12 mouse cellular contexts compared by ENCODE assay signal in the genomic region with DNA sequence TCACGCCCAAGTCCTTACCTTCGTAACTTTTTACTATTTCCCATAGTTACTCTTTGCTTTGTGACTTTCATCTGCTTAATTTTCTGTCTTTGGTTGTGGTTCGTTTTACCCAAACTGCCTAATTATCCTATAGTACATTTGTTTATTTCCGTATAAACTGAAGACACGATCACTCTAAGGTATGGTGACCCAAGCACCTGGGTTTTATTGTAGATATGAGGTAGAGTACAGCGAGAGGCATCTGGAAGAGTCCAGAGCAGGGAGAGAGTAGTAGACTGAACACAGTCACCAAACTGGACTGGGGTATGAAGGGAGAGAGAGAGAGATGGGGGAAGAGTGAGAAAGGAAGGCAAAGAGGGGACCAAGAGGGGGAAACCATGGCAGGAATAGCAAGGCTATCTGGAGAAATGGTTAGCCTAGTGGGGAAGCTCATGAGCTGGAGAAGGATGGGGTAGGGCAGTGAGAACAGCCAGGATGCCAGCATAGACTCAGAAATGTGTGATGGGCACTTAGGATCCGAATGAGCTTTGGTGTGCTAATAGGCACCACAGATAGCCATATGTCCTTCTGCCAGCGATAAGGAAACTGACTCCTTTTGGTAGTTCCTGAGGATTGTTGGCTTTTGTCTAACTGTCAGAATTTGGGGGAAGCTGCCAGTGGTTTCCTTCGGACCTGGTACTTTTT.
DNase-seq lines count a peak whose midpoint lies in the region; ATAC-seq lines count a peak whose summit lies in the region.
"Had no signal": no experiment of that assay in that cellular context is flagged by ENCODE, and none has a peak within 500 bp of the region (broad histone marks: within the 10 kb centered on the region; RNA-seq: fewer than 3 reads in every experiment).

No protein-coding gene starts in this region.

- no peak for DNase-seq in embryonic facial prominence, embryonic 10.5 days (ENCODE audit: low spot score)
- no peak for DNase-seq in forebrain, embryonic 11.5 days (ENCODE audit: low spot score)
- no peak for DNase-seq in hindbrain, embryonic 14.5 days (ENCODE audit: low spot score)
- DNase-seq in midbrain, embryonic 14.5 days = no peak
- no peak for DNase-seq in embryo, embryonic 10 days (ENCODE audit: low spot score)
- DNase-seq in right cerebral cortex, postnatal 25 days = no peak
- no peak for DNase-seq in layer of hippocampus, postnatal 10 days (ENCODE audit: low spot score in 2 of 2)
- DNase-seq: liver, postnatal 0 days had no signal

- H3K9ac ChIP-seq in forebrain, embryonic 11.5 days (ENCODE audit: low read length) = no peak overlapping the region
- no peak overlapping the region for H3K9ac ChIP-seq in hindbrain, embryonic 14.5 days
- H3K9ac ChIP-seq in midbrain, embryonic 14.5 days (replicated peaks; ENCODE audit: low read length) = no peak overlapping the region
- H3K9ac ChIP-seq: heart, embryonic 12.5 days; kidney, embryonic 15.5 days; liver, postnatal 0 days; stomach, embryonic 15.5 days had no signal

- no peak overlapping the region; the same call in 1 of the 2 replicates for H3K4me3 ChIP-seq in embryonic facial prominence, embryonic 10.5 days
- H3K4me3 ChIP-seq in forebrain, embryonic 11.5 days (ENCODE audit: low read depth, low read length) = no peak overlapping the region
- H3K4me3 ChIP-seq in hindbrain, embryonic 14.5 days (replicated peaks; ENCODE audit: low read length) = no peak overlapping the region
- H3K4me3 ChIP-seq in midbrain, embryonic 14.5 days (replicated peaks; ENCODE audit: low read depth, low read length) = peak overlapping the region; percentile 22; the same call in 1 of the 2 replicates
- H3K4me3 ChIP-seq: erythroblast, embryonic 14.5 days; heart, embryonic 12.5 days; kidney, embryonic 15.5 days; stomach, embryonic 15.5 days had no signal

- H3K27me3 ChIP-seq in embryonic facial prominence, embryonic 10.5 days (replicated peaks; ENCODE audit: low read depth, poor library complexity, severe bottlenecking) = no peaks in the 10 kb centered on the region
- no peaks in the 10 kb centered on the region for H3K27me3 ChIP-seq in forebrain, embryonic 11.5 days (ENCODE audit: control insufficient read depth, insufficient read depth, low read length)
- no peaks in the 10 kb centered on the region for H3K27me3 ChIP-seq in hindbrain, embryonic 14.5 days (ENCODE audit: control insufficient read depth, insufficient read depth, low read length)
- no peaks in the 10 kb centered on the region for H3K27me3 ChIP-seq in midbrain, embryonic 14.5 days (ENCODE audit: control insufficient read depth, insufficient read depth, low read length)
- H3K27me3 ChIP-seq: heart, embryonic 12.5 days; kidney, embryonic 15.5 days; stomach, embryonic 15.5 days had no signal

- peak overlapping the region; percentile 40; the same call in 1 of the 2 replicates for H3K4me2 ChIP-seq in forebrain, embryonic 11.5 days (ENCODE audit: low read depth, low read length, severe bottlenecking)
- peak overlapping the region; percentile 36 for H3K4me2 ChIP-seq in hindbrain, embryonic 14.5 days (replicated peaks)
- H3K4me2 ChIP-seq in midbrain, embryonic 14.5 days (ENCODE audit: low read length) = peak overlapping the region; percentile 52
- H3K4me2 ChIP-seq: heart, embryonic 12.5 days; kidney, embryonic 15.5 days; stomach, embryonic 15.5 days had no signal

- H3K36me3 ChIP-seq in embryonic facial prominence, embryonic 10.5 days (replicated peaks) = no peaks in the 10 kb centered on the region
- no peaks in the 10 kb centered on the region for H3K36me3 ChIP-seq in forebrain, embryonic 11.5 days (ENCODE audit: control insufficient read depth, insufficient read depth, low read length)
- H3K36me3 ChIP-seq in hindbrain, embryonic 14.5 days (replicated peaks; ENCODE audit: control insufficient read depth, insufficient read depth) = no peaks in the 10 kb centered on the region
- H3K36me3 ChIP-seq in midbrain, embryonic 14.5 days (ENCODE audit: control insufficient read depth, insufficient read depth, low read length) = no peaks in the 10 kb centered on the region
- H3K36me3 ChIP-seq: heart, embryonic 12.5 days; kidney, embryonic 15.5 days; stomach, embryonic 15.5 days had no signal

- WGBS in embryonic facial prominence, embryonic 10.5 days = 76% methylated on average over 9 of the region's 9 CpGs
- 67% methylated on average over 9 of the region's 9 CpGs for WGBS in forebrain, embryonic 11.5 days
- WGBS in hindbrain, embryonic 14.5 days = 57% methylated on average over 9 of the region's 9 CpGs
- WGBS in midbrain, embryonic 14.5 days = 47% methylated on average over 9 of the region's 9 CpGs

- ATAC-seq in forebrain, embryonic 11.5 days (replicated peaks; ENCODE audit: low FRiP score) = 0 out of 2 replicates have a peak, but pooled peaks have one; percentile 28
- no peak for ATAC-seq in hindbrain, embryonic 14.5 days (ENCODE audit: low FRiP score)
- no peak for ATAC-seq in midbrain, embryonic 14.5 days (ENCODE audit: low FRiP score, low TSS enrichment)

- peak overlapping the region; percentile 67 for H3K27ac ChIP-seq in embryonic facial prominence, embryonic 10.5 days (replicated peaks)
- peak overlapping the region; percentile 31; the same call in 1 of the 2 replicates for H3K27ac ChIP-seq in forebrain, embryonic 11.5 days (ENCODE audit: low read depth, low read length)
- no peak overlapping the region for H3K27ac ChIP-seq in hindbrain, embryonic 14.5 days
- H3K27ac ChIP-seq in midbrain, embryonic 14.5 days (replicated peaks; ENCODE audit: low read depth, low read length) = no peak overlapping the region
- H3K27ac ChIP-seq: kidney, embryonic 15.5 days; stomach, embryonic 15.5 days had no signal

- peaks cover 25% of the 10 kb centered on the region for H3K4me1 ChIP-seq in embryonic facial prominence, embryonic 10.5 days
- peaks cover 15% of the 10 kb centered on the region; the same call in 1 of the 2 replicates for H3K4me1 ChIP-seq in forebrain, embryonic 11.5 days (replicated peaks; ENCODE audit: control insufficient read depth, insufficient read depth, low read length)
- H3K4me1 ChIP-seq in hindbrain, embryonic 14.5 days (replicated peaks; ENCODE audit: control insufficient read depth, insufficient read depth, low read length) = peaks cover 8% of the 10 kb centered on the region
- H3K4me1 ChIP-seq in midbrain, embryonic 14.5 days (ENCODE audit: control insufficient read depth, insufficient read depth, low read length) = peaks cover 16% of the 10 kb centered on the region

- H3K9me3 ChIP-seq in embryonic facial prominence, embryonic 10.5 days = no peaks in the 10 kb centered on the region
- no peaks in the 10 kb centered on the region for H3K9me3 ChIP-seq in forebrain, embryonic 11.5 days (ENCODE audit: control insufficient read depth, low read length)
- no peaks in the 10 kb centered on the region for H3K9me3 ChIP-seq in hindbrain, embryonic 14.5 days (ENCODE audit: control insufficient read depth, low read length)
- H3K9me3 ChIP-seq in midbrain, embryonic 14.5 days (ENCODE audit: control insufficient read depth, low read length) = no peaks in the 10 kb centered on the region
- H3K9me3 ChIP-seq: heart, embryonic 12.5 days; kidney, embryonic 15.5 days; stomach, embryonic 15.5 days had no signal

Comparison
In these comparisons a context has a peak if more than half of its experiments do, and no peak if none do; other contexts are left out.
1. H3K27ac ChIP-seq: peak in embryonic facial prominence, embryonic 10.5 days (single experiment) and forebrain, embryonic 11.5 days (single experiment); none in hindbrain, embryonic 14.5 days (single experiment) and midbrain, embryonic 14.5 days (single experiment).
2. Peak in every context shown above with its lines, with median percentiles within 50 percentile points of each other: H3K4me2 ChIP-seq.